Mouse (Mus musculus): ENCODE results near the gene Olfr524.

Olfr524 gene

DNA sequence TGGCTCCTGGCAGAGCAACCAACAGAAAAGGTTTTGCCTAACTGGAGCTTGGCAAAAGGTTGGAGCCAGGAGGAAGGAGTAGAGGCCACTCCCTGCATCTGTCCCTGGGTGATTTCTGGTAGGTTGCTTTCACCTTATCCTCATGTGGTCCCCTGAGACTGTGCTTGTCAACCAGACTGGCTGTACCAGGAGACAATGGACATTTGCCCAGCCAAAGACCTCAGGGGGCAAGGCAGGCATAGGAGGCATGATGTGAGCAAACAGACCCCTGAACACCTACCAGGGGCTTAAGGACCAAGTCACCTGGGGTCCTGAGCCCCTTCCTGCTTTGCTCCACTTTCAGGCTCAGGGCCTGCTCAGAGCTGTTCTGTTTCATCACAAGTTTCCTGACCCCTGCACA is at the start of gene Olfr524:
Gene Olfr524, minus strand, starts transcription at position 101 of the 400 bp plus-strand sequence.
- DNase-seq, result no peak

DNA sequence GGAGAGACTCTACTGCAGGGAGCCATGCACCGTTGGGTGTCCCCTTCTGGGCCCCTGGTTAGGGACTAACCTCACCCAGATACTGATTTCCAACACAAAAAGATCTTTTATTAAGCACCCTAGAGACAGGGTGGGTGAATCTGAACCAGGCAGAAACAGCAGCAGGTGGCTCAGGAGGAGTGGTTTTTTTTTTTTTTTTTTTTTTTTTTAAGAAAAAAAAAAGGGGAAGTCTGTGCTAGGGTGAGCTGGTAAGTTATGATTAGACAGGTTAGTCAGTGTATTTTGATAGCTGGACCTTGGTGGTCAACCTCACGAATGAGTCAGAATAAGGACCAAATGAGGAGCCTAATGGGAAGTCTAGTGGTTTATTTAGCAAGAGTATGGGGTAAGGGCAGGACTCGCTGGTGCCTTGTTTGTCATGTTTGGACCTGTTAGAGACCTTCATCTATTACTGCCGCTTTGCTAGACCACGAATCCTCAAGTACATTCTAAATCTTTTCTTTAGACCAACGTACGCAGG is 48.1 kb upstream of the Olfr524 start:
- no peak for DNase-seq

DNA sequence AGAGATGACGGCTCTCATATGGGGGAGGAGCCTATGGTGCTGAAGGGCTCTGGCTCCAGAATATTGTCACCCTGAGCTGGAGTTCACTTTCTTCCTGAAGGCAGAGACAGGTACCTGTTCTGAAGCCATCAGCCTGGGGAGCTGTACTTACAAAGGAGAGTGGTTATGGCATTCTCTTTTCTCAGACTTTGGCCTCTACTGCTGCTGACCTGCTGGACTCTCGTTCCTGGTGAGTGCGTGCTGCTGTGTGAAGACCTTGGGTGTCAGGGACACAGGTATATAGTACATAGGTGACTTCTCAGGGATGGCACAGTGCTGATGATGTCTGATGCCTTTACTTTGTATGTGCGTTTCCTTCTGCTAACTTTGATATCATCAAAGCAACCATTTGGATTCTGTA is 41.5 kb upstream of the Olfr524 start, which contains the start of gene 5830411N06Rik:
Gene 5830411N06Rik, plus strand, starts transcription at position 69 of the 400 bp plus-strand sequence.
- no peak for DNase-seq

- DNase-seq, result no peak
Measured at GRCm38 (mm10) chr7:140233696-140234095, 27.9 kb upstream of the Olfr524 start.

- no peak for DNase-seq
Measured at GRCm38 (mm10) chr7:140231026-140231425, 25.3 kb upstream of the Olfr524 start.

DNA sequence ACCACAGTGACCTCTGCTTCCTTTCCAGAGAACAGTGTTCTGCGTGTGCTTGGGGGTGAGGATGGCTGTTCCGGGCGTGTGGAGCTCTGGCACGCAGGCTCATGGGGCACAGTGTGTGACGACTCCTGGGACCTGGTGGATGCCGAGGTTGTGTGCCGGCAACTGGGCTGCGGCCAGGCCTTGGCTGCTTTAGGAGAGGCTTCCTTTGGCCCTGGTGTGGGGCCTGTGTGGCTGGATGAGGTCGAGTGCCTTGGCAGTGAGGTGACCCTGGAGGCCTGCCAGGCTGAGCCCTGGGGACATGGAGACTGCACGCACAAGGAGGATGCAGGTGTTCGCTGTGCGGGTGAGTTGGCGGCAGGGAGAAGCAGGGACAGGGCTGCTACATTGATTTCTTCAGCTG is 22.7 kb upstream of the Olfr524 start:
- no peak for DNase-seq

DNA sequence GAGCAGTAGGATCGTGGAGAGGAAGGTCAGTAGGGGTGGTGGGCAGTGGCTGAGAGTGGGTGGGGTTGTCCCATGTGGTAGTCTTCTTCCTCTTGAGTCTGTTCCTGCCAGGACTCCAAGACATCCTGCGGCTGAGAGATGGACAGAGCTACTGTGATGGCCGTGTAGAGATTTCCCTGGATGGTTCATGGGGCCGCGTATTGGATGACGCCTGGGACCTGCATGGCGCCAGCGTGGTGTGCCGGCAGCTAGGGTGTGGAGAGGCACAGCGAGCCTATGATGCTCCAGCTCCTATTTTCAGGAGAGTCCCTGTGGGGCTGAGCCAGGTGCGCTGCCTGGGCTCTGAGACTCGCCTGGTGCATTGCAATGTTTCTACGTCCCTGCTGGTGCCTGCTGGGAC is 18.4 kb upstream of the Olfr524 start:
- no peak for DNase-seq

GRCm38 (mm10) chr7:140220375-140220774 is 14.6 kb upstream of the Olfr524 start:
- DNase-seq, result no peak

DNA sequence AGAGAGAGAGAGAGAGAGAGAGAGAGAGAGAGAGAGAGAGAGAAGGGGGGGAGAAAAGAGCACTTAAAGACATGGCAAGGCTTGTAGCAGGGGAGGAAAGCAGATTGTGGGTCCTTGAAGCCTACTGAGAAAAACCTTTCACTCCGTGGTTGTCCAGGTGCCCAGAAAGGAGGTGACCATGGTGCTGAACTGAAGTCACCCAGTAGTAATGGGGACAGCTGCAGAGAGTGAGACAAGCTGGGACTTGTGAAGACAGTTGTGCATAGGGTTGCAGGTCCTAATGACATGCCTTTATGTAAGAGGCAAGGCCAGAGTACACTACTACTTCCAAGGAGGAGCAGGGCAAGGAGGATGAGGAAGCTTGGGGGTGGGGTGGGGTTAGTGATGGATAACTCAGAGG is 13.5 kb upstream of the Olfr524 start:
- DNase-seq, result no peak

DNA sequence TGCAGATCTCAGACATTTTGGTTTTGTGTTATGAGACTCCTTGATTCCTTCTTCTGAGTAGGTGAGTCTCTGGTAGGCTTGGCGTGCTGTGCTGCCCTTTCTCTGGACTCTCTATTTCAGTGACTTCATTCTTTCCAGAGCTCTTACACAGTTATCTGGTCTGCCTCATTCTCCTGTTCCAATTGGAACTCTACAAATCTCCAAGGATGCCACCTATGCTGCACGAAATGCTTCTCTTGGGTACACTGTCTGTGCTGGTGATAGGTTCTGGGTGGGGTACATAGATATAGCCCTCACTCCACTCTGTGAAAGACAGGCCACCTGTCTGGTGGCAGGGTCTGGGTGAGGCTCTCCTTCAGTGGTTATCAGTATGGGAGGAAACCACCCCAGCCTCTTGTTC is 12.2 kb upstream of the Olfr524 start, which contains the start of gene Cd163l1:
Gene Cd163l1, plus strand, starts transcription at position 301 of the 400 bp plus-strand sequence.
- no peak for DNase-seq

DNA sequence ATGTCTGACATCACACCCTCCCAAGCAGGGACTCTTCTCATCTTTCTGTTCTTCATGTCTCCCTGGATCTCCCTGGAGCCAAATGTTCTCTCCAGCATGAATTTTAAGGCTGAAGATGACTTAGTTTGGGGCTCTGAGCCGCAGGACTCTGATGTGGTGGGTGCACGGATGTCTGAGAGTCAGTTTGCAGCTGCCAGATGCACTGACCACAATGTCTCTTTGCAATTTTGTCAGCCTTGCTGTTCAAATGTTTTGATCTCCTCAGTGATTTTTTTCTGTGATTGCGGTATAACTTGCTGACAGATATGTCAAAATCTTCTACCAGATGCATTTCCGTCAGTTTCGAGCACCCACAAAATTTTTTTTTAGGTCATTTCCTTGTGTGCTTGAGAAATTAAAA is 8.1 kb upstream of the Olfr524 start:
- no peak for DNase-seq

DNA sequence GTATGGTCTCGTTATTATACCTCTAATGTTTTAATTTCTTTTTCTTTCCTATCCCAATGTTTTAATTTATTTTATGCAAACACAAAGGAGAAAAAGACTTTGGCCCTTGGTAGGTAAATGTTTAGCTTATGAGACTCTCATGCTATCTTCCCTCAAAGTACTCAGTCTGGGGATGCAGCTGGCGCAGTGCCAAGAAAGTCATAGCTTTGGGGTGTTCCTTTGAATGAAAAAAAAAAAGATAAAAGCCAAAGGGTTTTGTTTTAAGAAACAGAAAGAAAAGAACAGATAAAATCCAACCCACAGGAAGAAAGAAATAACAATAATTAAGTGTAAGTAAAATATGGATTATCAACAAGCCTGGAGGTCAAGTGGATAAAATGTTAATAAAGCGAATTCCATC is 2.9 kb upstream of the Olfr524 start:
- no peak for DNase-seq

GRCm38 (mm10) chr7:140208153-140208552 is 2.4 kb upstream of the Olfr524 start:
- DNase-seq, result no peak

GRCm38 (mm10) chr7:140206904-140207303 is 1.1 kb upstream of the Olfr524 start:
- DNase-seq, result no peak

DNA sequence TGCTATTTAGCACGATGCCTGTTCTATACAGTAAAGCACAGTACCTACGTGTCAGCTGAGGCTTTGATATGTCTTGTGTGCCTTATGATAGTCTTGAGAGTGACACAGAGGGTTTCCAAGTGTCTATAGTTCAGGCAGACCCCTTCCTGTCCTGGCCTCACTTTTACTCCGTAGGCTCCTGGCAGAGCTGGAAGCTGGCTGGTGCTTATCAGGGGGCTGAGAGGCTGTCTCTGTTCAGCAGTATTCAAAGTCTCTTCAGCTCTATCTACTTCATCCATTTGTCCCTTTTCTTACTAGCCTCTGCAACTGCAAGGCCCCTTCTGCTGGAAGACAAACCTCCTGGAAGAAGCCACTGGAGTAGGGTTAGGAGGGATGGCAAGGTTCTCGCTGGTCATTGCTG is 4.7 kb downstream of the Olfr524 start:
- no peak for DNase-seq

DNA sequence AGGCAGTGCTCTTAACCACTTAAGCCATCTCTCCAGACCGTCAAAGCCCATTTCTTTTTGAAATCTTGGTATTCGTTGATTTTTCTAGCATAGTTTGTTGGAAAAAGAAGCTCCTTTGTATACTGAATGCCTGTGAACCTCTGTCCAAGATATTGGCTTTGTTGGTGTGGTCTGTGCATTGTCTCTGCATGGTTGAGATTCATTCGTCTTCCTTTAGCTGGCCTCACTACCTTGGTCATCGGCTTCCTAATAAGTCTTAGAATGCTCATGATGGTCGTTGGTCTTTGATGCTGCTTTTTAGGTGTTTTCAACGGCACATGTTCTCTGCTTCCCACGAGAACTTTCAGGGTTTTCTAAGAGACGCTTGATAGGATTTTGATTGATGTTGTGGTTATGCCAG is 9.8 kb downstream of the Olfr524 start:
- no peak for DNase-seq

DNA sequence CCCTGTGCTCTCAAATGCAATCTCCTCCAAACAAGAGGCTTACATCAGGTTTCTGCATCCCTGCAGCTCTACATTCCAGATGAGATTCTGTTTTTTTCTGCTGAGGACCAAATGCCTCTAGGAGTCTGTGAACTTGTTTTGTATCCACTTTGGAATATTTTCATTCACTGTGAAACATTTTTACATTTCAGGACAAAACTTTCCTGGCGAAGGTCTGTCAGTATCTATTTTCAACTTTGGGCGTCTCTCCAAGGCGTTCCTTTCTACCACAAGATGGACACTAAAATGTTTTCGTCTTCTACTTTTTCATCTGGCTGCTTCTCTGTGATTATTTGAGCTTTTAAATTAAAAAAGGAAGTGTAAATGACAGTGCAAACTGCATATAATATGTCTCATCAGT is 11.7 kb downstream of the Olfr524 start:
- DNase-seq, result peak; percentile 16

DNA sequence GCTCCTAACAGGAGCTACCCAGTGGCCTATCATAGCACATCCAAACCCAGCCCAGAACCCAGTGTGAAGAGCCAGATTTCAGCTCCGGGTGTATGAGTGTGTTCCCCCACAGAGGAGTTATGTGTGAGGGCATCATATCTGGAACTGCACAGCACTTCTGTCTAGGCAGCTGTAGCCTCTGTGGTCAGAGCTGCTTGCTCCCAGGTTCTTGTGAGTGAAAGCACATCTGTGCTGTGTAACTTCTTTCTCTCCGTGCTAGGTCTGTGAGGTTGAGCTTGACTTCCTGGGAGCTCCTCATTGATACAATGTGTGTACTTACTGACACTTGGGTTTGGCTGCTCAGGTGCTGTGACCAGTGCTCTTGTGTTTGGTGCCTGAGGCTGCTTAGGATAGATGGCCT is 12.9 kb downstream of the Olfr524 start:
- no peak for DNase-seq

- DNase-seq, result no peak
Measured at GRCm38 (mm10) chr7:140192445-140192844, 13.3 kb downstream of the Olfr524 start.

GRCm38 (mm10) chr7:140190435-140190834 is 15.3 kb downstream of the Olfr524 start:
- DNase-seq, result no peak

GRCm38 (mm10) chr7:140188391-140189328 is 17.1 kb downstream of the Olfr524 start:
- no peak for DNase-seq

GRCm38 (mm10) chr7:140187721-140188390 is 17.9 kb downstream of the Olfr524 start:
- peak; percentile 13 for DNase-seq

All from right cerebral cortex, adult 18-20 months (tissue).